Mouse (Mus musculus): ENCODE measurements around the gene Rps27a.
"Not testable (repeated sequence)": the region's sequence is repeated elsewhere in the genome, so short reads cannot be mapped to it uniquely, and the experiment has no call there.

Gene Rps27a

DNA sequence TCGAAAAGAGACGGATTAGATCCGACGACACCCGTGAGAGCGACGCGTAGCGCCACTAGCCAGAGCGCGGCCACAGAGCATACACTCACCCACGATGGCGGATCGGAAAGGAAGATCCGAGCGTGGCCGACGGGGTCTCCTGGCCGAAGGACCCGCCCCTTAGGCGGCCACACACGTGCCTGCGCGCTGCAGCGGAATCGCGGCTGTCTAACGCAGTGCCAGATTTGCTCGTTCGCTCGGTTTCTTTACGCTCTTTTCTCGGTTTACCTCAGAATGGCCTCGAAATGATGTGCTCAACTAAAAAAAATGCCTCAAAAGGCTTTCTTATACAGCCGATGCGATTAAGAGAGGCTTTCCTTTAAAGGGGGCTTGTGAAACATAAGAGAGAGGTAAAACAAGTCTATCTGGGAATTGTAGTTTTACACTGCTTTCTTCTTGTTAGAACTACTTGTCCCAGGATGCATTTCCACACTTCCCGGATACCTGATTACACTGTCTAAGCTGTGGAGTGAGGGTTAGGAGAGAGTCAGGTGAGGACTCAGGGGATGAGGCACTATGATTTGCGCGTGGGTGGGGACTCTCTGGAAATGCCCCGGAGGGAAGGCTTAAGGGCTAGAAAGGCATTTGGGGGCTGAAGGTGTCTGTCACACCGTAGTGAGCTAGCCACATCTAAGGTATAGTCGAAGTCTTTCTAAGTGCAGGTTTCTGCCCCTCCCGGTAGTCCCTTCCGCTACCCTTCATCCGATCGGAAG lies at the start of gene Rps27a, which contains the start of gene Clhc1:
Gene Rps27a (minus strand): TSS at position 358 of the 752 bp plus-strand sequence.
Gene Clhc1 (plus strand): TSS at position 199 of the 752 bp plus-strand sequence.
- peak; percentile 80 for DNase-seq (ENCODE audit: low read depth)

- no peak for DNase-seq (ENCODE audit: low read depth)
Measured at GRCm38 (mm10) chr11:29597159-29597558, 49.2 kb upstream of the Rps27a start.

DNA sequence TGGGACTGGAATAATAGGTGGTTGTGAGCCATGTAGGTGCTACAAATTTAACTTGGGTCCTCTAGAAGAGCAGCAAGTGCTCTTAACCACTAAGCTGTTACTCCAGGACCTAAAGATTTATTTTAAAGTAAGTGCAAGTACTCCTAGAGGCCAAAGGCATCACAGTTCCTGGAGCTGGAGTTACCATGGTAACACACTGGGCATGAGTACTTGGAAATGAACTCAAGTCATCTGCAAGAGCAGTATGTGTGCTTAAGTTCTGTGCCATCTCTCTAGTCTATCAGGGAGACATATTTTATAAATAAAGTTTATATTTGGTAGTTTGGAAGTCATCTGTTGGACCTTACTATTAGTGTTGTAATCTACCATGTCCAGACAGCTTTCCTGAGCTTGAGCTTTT lies 47.3 kb upstream of the Rps27a start:
- no peak for DNase-seq (ENCODE audit: low read depth)

DNA sequence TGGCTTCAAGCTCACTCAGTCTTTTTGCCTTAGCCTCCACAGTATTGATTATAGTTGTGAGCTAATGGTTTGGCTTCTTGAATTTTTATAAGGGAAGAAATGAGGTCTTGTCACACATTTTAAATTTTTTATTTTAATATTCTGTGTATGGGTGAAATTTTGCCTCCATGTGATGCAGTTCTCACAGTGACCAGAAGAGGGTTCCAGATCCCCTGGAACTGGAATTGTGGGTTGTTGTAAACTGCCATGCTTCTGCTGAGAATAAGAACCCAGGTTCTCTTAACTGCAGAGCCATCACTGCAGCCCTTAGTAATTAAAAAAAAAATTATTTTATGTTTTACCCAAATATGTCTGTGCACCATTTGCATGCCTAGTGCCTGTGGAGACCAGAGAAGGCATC lies 31.7 kb upstream of the Rps27a start:
- DNase-seq (ENCODE audit: low read depth), result no peak

DNA sequence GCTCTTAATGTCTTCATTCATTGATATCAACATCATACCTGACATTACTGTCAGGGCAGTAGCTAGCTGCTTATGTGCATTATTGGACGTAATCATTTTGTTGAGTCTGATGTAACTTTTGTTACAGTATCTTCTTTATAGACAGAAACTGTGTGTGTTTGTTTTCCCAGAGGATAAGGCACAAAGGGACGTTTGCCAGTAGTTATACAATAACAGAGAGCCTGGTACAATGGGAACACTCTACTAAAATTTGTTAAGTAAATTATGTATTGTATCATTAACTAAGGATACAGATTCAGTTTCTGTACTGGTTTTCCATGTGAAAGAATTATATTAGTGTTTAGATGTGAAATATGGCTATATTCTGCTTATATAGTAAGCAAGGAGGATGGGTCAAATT lies 24.7 kb upstream of the Rps27a start:
- no peak for DNase-seq (ENCODE audit: low read depth)

- no peak for DNase-seq (ENCODE audit: low read depth)
Measured at GRCm38 (mm10) chr11:29571536-29571935, 23.6 kb upstream of the Rps27a start.

- no peak for DNase-seq (ENCODE audit: low read depth)
Measured at GRCm38 (mm10) chr11:29563406-29563805, 15.5 kb upstream of the Rps27a start.

- no peak for DNase-seq (ENCODE audit: low read depth)
Measured at GRCm38 (mm10) chr11:29560990-29561389, 13.1 kb upstream of the Rps27a start.

GRCm38 (mm10) chr11:29560452-29560851 lies 12.5 kb upstream of the Rps27a start:
- no peak for DNase-seq (ENCODE audit: low read depth)

GRCm38 (mm10) chr11:29549425-29549778 lies 1.5 kb upstream of the Rps27a start:
- DNase-seq (ENCODE audit: low read depth), result no peak

DNA sequence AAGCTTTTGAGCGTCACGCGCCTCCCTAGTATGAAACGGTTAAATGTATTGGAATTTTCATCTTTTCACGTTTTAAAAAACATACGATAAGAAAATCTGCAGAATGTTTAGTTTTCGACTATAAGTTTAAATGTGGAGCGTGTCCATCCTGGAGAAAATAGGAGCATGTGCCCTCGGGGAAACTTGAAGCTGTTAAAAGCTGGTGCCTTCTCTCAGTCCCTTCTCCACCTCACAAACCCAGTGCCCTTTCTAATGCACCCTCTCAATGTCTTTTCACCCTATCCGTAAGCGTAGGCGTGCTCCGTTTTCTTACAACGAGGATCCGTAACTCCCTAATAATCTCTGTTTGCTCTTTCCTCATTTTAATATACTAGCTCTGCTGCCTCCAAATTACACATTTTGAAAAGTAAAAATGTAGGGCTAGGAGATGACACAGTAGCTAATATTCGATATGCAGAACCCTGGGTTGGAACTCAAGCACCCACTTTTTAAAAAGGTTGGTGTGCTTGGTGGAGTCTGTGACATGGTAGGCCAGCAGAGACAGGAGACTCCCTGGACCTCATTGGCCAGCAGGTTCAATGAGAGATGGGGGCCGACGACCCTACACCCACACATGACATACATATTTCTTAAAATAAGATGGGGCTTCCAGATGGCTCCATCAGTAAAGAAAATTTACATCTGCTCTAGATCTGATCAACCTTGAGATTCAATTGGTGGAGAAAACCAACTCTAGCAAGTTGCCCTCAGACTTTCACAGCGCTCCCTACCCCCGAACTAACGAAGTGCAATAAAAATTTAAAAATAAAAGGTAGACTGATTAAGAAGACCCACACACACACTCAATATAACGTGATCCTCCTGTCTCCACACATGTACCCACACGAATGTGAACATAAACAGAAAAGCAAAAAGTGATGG lies 855 bp upstream of the Rps27a start:
- no peak for DNase-seq (ENCODE audit: low read depth)

- no peak for DNase-seq (ENCODE audit: low read depth)
Measured at GRCm38 (mm10) chr11:29547249-29547751, 609 bp downstream of the Rps27a start.

DNA sequence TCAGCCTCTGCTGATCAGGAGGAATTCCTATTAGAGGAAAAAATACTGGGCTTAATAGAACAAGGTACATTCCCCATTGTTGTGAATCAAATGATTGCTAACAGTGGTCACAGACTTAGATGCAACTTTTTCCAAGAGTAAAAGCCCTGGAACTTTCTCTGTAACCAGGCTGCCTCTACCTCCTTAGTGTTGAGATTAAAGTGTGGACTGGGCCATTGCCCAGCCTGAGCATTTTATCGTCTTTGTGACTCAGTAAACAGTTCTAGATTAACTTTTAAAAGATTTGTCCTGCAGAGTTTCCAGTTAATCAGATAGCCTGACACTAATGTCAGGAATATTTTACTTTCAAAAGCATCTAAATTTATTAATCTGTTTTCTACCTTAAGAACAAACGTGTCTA lies 1.1 kb downstream of the Rps27a start:
- DNase-seq (ENCODE audit: low read depth), result no peak

DNA sequence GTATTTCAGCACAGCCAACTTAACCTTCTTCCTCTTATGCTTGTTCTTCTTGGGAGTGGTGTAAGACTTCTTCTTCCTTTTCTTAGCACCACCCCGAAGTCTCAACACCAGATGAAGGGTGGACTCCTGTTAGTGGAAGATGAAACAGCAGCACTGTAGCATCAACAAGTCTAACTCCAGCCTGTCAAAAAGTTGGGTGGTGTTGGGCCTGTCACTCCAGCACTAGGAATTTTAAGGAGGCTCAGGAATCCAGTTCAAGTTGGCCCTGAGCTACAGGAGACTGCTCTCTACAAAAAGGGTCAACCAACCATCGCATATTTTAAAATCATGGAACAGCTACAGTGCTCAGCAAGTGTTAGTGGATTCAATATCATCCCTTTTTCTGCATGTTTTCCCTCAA lies 1.6 kb downstream of the Rps27a start:
- not testable (repeated sequence) for DNase-seq (ENCODE audit: low read depth)

DNA sequence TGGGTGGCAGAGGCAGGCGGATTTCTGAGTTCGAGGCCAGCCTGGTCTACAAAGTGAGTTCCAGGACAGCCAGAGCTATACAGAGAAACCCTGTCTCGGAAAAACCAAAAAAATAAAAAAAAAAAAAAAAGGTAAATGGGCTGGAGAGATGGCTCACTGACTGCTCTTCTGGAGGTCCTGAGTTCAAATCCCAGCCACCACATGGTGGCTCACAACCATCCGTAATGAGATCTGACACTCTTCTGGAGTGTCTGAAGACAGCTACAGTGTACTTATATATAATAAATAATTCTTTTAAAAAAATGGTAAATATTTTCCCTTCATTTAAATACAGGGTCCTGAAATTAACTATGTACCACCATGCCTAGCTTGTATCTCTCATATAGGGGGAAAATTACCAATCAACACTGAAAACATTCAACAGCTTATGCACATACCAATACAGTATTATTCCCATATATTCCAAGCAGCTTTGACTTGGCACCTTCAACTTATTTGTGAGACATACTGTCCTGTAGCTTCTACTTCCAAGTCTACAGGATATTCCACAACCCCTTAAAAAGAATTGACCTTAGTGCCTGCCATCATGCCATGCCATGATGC lies 2.7 kb downstream of the Rps27a start:
- not testable (repeated sequence) for DNase-seq (ENCODE audit: low read depth)

GRCm38 (mm10) chr11:29544225-29544945 lies 3.5 kb downstream of the Rps27a start:
- DNase-seq (ENCODE audit: low read depth), result no peak

DNA sequence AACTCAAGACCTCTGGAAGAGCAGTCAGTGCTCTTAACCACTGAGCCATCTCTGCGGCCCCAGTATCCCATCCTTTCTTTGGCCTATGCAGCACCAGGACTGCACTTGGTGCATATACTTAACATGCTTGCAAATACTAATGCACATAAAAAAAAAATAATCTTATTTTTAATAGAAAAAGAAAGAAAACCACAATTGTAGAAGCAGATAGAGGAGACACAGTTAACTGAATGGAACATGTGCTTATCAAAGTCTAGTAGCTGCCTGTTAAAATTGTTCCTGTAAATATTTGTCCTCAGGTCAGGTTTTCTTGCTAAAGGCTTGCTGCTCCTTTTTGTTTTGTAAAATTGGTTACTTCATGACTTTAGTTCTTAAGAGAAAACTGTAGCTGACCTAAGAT lies 9.7 kb downstream of the Rps27a start:
- no peak for DNase-seq (ENCODE audit: low read depth)

DNA sequence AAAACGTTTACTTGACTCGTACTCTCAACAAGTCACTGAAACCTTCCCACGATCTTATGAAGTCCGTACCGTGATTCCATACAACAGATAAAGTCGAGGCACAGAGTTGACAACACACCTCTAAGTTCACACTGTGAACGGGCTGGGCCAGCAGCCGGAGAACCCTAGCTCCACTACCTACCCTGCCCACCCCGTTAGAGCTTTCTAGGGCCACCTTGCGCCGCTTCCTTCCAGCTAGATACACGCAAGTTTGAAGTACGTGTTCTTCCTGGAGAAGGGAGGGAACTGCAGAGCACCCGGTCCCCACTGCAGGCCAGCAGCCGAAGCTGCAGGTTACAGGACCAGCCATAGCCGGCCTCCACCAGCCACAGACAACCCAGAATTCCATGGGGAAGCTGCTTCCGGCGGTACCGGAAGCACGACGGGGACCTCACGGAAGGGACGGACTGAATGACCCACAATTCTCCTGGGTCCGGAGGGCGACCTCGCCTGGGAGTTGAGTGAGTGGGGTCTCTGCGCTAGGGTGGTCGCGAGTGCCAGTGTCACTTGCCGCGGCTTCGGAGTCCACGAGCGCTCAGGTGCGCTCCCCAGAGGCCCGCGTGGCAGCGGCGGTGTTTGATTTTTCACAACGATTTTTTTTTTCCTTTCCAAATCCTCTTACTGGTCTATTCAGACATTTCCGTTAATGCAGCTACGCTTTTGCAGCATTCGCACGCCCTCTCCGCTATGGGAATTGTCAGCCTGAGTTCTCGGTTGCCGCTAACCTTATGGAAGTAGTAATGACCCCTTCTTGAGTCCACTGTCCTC lies 21.7 kb downstream of the Rps27a start, which contains the start of gene Mtif2:
Gene Mtif2 (plus strand): TSS at position 421 of the 807 bp plus-strand sequence.
- no peak for DNase-seq (ENCODE audit: low read depth)

DNA sequence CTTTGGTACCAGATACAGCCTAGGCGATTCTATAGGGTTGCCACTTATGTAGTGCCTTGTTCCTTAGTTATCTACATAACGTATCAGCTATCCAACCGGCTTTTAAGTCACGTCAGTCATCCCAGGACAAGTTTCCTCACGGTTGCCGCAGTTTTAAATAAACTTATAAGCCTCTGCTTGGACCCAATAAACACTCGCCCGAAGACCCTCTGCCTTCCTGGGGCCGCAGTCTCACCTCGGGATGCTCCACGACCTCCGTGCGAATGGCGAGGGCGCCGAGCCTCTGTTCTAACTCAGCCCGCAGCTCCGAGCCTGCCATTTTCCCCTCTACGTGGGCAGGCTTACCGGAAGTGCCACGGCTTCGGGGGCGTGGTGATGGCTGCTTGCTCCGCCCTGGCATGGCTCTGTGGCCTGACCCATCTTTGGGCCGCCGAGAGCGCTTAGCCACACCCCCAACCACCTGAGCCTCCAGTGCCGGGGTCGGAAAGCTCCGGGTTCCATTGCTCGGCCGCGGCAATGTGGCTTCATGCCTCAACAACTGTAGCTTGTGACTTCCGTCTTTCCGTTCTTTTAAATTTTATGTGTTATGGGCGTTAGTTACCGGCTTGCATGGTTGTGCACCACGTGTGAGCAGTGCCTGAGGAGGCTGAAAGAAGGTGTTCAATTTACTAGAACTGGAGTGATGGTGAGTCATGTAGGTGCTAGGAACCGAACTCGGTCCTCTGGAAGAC lies 33.1 kb downstream of the Rps27a start, which contains the start of gene Prorsd1:
Gene Prorsd1 (minus strand): TSS at position 352 of the 731 bp plus-strand sequence.
- peak; percentile 90 for DNase-seq (ENCODE audit: low read depth)

DNA sequence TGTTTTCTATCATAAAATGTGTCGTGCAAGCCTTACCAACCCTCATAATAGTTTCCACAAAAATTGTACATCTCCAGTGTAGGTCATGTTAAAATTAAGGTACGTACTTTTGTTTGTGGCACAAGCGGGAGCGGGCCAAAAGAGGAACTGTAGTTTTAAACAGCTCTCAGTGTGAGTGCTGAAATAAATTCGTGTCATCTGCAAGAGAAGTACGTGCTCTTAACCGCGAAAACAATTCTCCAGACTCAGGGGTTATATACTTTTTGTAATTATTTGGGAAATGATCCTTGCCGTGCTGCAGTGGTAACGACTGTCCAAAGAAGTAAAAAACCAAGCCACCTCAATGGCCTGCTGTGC lies 33.6 kb downstream of the Rps27a start:
- no peak for DNase-seq (ENCODE audit: low read depth)

Measured in c-Kit-positive CD71-negative TER-119-negative erythroid progenitor cells, embryonic 14.5 days (primary cell).